Mouse (Mus musculus) thymus, postnatal 36 days (tissue): ENCODE measurements around the gene Meis2.

Experiments
- DNase-seq, 2 experiments: peaks; one replicate each; pipeline ENCODE4 v3.0.0; 2022; ENCODE audit warnings: mixed read lengths in 2 of 2

Meis2 gene

GRCm38 (mm10) chr2:116045048-116045447, 20.6 kb downstream of the Meis2 start:
- DNase-seq, result no peak

- no peak for DNase-seq
Observed at GRCm38 (mm10) chr2:116042934-116043698, 22.5 kb downstream of the Meis2 start.

GRCm38 (mm10) chr2:116042447-116042846, 23.2 kb downstream of the Meis2 start:
- no peak for DNase-seq

- DNase-seq, result no peak
Observed at GRCm38 (mm10) chr2:116041683-116042262, 23.9 kb downstream of the Meis2 start.

- DNase-seq, result no peak
Observed at GRCm38 (mm10) chr2:116035345-116035744, 30.3 kb downstream of the Meis2 start.

- DNase-seq, result no peak
Observed at GRCm38 (mm10) chr2:116028127-116028526, 37.5 kb downstream of the Meis2 start.

- no peak for DNase-seq
Observed at GRCm38 (mm10) chr2:116022876-116023275, 42.8 kb downstream of the Meis2 start.

GRCm38 (mm10) chr2:116021931-116022330, 43.7 kb downstream of the Meis2 start:
- no peak for DNase-seq

GRCm38 (mm10) chr2:116021046-116021445, 44.6 kb downstream of the Meis2 start:
- no peak for DNase-seq

- no peak for DNase-seq
Observed at GRCm38 (mm10) chr2:116020451-116020951, 45.1 kb downstream of the Meis2 start.

- DNase-seq, result no peak
Observed at GRCm38 (mm10) chr2:116019959-116020358, 45.7 kb downstream of the Meis2 start.

GRCm38 (mm10) chr2:116019466-116019794, 46.2 kb downstream of the Meis2 start:
- DNase-seq, result no peak

- DNase-seq, result no peak
Observed at GRCm38 (mm10) chr2:116018781-116019465, 46.7 kb downstream of the Meis2 start.

GRCm38 (mm10) chr2:116015520-116015919, 50.1 kb downstream of the Meis2 start:
- no peak for DNase-seq

GRCm38 (mm10) chr2:116010469-116010868, 55.2 kb downstream of the Meis2 start:
- no peak for DNase-seq

GRCm38 (mm10) chr2:116010061-116010460, 55.6 kb downstream of the Meis2 start:
- no peak for DNase-seq

- no peak for DNase-seq
Observed at GRCm38 (mm10) chr2:116009097-116009970, 56.3 kb downstream of the Meis2 start.

GRCm38 (mm10) chr2:116002354-116002753, 63.3 kb downstream of the Meis2 start:
- no peak for DNase-seq

GRCm38 (mm10) chr2:116001352-116002138, 64.1 kb downstream of the Meis2 start:
- no peak for DNase-seq

GRCm38 (mm10) chr2:116000514-116000913, 65.1 kb downstream of the Meis2 start:
- no peak for DNase-seq

- no peak for DNase-seq
Observed at GRCm38 (mm10) chr2:115998802-115999201, 66.8 kb downstream of the Meis2 start.

- DNase-seq, result no peak
Observed at GRCm38 (mm10) chr2:115996438-115996837, 69.2 kb downstream of the Meis2 start.
